ENCODE assay signal across 9 mouse cellular contexts in genomic region chr10:84412326-84412962, GRCm38 (mm10). TPM values are rescaled to one million over a fixed set of nuclear protein-coding genes. Genes with fewer than 3 reads are reported as not detected.
A peak's percentile ranks its signal among the peaks of the same experiment; 100 is the strongest.
DNase-seq lines count a peak whose midpoint lies in the region; ATAC-seq and TF ChIP-seq lines count a peak whose summit lies in the region.
"Had no signal": no experiment of that assay in that cellular context is flagged by ENCODE, and none has a peak within 500 bp of the region (broad histone marks: within the 10 kb centered on the region; RNA-seq: fewer than 3 reads in every experiment).

No protein-coding gene starts in this region.

- peaks cover 30% of the 10 kb centered on the region for H3K4me1 ChIP-seq in forebrain, postnatal 0 days (ENCODE audit: insufficient read depth)
- peaks cover 32% of the 10 kb centered on the region for H3K4me1 ChIP-seq in midbrain, embryonic 15.5 days
- H3K4me1 ChIP-seq: liver, embryonic 15.5 days had no signal

- peak overlapping the region; percentile 69; the same call in 1 of the 2 replicates for H3K27ac ChIP-seq in forebrain, postnatal 0 days (ENCODE audit: low read depth, low read length)
- H3K27ac ChIP-seq in midbrain, embryonic 15.5 days, result no peak overlapping the region
- H3K27ac ChIP-seq: liver, embryonic 15.5 days had no signal

- H3K9ac ChIP-seq in forebrain, postnatal 0 days, result no peak overlapping the region
- H3K9ac ChIP-seq in midbrain, embryonic 15.5 days, result no peak overlapping the region
- H3K9ac ChIP-seq: liver, embryonic 15.5 days had no signal

- no peak for TF ChIP-seq CTCF in forebrain, postnatal 0 days (IDR thresholded peaks at IDR 0.05; ENCODE audit: low read depth)

- no peaks in the 10 kb centered on the region for H3K9me3 ChIP-seq in forebrain, postnatal 0 days (ENCODE audit: low read length)
- no peaks in the 10 kb centered on the region for H3K9me3 ChIP-seq in midbrain, embryonic 15.5 days
- H3K9me3 ChIP-seq: liver, embryonic 15.5 days had no signal

- no peaks in the 10 kb centered on the region for H3K27me3 ChIP-seq in forebrain, postnatal 0 days (ENCODE audit: insufficient read depth, low read length)
- H3K27me3 ChIP-seq in midbrain, embryonic 15.5 days (replicated peaks), result no peaks in the 10 kb centered on the region
- H3K27me3 ChIP-seq: liver, embryonic 15.5 days had no signal

- DNase-seq in heart, adult 18-20 months, result peak; percentile 48 to 55
- DNase-seq in heart, postnatal 14 days, result no peak
- peak; percentile 63 for DNase-seq in ovary, adult 18-20 months (ENCODE audit: low spot score)
- DNase-seq in ovary, postnatal 14 days (ENCODE audit: low spot score), result no peak
- DNase-seq in forebrain, postnatal 0 days, result no peak
- no peak for DNase-seq in right cerebral cortex, postnatal 25 days
- no peak for DNase-seq in spleen, adult 12 weeks (ENCODE audit: low spot score)

- ATAC-seq in forebrain, postnatal 0 days, result no peak
- no peak for ATAC-seq in midbrain, embryonic 15.5 days (replicated peaks)

- WGBS in forebrain, postnatal 0 days, result 70% methylated on average over 12 of the region's 12 CpGs
- whole genome bisulfite sequencing in midbrain, embryonic 15.5 days, result 84% methylated on average over 12 of the region's 12 CpGs

- H3K36me3 ChIP-seq in forebrain, postnatal 0 days (ENCODE audit: insufficient read depth), result no peaks in the 10 kb centered on the region; the same call in 1 of the 2 replicates
- no peaks in the 10 kb centered on the region for H3K36me3 ChIP-seq in midbrain, embryonic 15.5 days (replicated peaks)
- H3K36me3 ChIP-seq: liver, embryonic 15.5 days had no signal

- intact Hi-C loops in heart, postnatal 14 days (cut with DNase I), result no loop called here

- H3K4me2 ChIP-seq in forebrain, postnatal 0 days (ENCODE audit: low read depth), result no peak overlapping the region
- H3K4me2 ChIP-seq in midbrain, embryonic 15.5 days, result no peak overlapping the region
- H3K4me2 ChIP-seq: liver, embryonic 15.5 days had no signal

- no peak overlapping the region for H3K4me3 ChIP-seq in forebrain, postnatal 0 days (ENCODE audit: low read depth, low read length)
- no peak overlapping the region for H3K4me3 ChIP-seq in midbrain, embryonic 15.5 days
- H3K4me3 ChIP-seq: liver, embryonic 15.5 days had no signal

RNA-seq across cellular contexts. Expression of gene Nuak1, which starts 28.0 kb away (rescaled TPM):
- total RNA-seq in heart, adult 18-20 months (2021), result 10 to 100 TPM; 27.9 to 32.2 TPM
- total RNA-seq in heart, postnatal 14 days (2021), result 10 to 100 TPM; 19.9 to 20.6 TPM
- total RNA-seq in forebrain, postnatal 0 days (2014; rRNA removed), result 25.9 and 28.7 TPM in 2 replicates
- polyA plus RNA-seq in forebrain, postnatal 0 days (2015; fragmentation: Nextera tagmentation; extraction: Ambion mirVana), result 3.7 and 4.0 TPM in 2 replicates
- polyA plus RNA-seq in midbrain, embryonic 15.5 days (2015; fragmentation: Nextera tagmentation; extraction: Ambion mirVana), result 5.0 and 6.4 TPM in 2 replicates

Comparison
In these comparisons a context has a peak if more than half of its experiments do, and no peak if none do; other contexts are left out.
1. DNase-seq: peak in heart, adult 18-20 months (2 of 2) and ovary, adult 18-20 months (single experiment); none in heart, postnatal 14 days (0 of 2), ovary, postnatal 14 days (single experiment), forebrain, postnatal 0 days (single experiment), right cerebral cortex, postnatal 25 days (single experiment) and spleen, adult 12 weeks (single experiment).